ENCODE assay signal across 16 mouse cellular contexts in the genomic region with DNA sequence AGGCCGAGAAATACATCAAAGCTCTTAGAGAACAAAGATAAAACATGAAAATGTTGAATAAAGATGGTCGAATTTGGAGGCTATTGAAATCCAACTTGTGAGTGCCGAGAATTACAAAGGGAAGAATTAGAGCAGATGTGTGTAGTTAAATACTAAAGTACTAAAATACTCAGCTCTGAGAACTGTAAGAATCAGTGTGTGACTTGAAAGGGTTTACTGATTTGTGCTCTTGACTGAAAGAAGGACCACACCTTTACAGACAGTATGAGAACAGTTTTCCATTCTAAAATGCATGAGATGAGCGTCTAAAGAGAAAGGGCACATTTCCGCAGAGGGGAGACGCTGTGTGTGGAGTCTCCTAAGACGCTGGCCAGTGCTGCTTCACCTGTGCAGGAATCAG.
"Had no signal": no experiment of that assay in that cellular context is flagged by ENCODE, and none has a peak within 500 bp of the region (broad histone marks: within the 10 kb centered on the region; RNA-seq: fewer than 3 reads in every experiment).

No protein-coding gene starts in this region.

- H3K4me2 ChIP-seq: lung, embryonic 15.5 days; midbrain, embryonic 11.5 days; midbrain, embryonic 13.5 days; midbrain, embryonic 15.5 days; neural tube, embryonic 12.5 days; stomach, embryonic 15.5 days had no signal

- H3K9ac ChIP-seq: lung, embryonic 15.5 days; midbrain, embryonic 13.5 days; midbrain, embryonic 15.5 days; neural tube, embryonic 12.5 days; stomach, embryonic 15.5 days had no signal

- H3K27ac ChIP-seq: lung, embryonic 15.5 days; macrophage; midbrain, embryonic 13.5 days; midbrain, embryonic 15.5 days; neural tube, embryonic 12.5 days; stomach, embryonic 15.5 days; stomach, postnatal 0 days had no signal

- H3K4me3 ChIP-seq: lung, embryonic 15.5 days; megakaryocyte, embryonic 14.5 days; midbrain, embryonic 13.5 days; midbrain, embryonic 15.5 days; neural tube, embryonic 12.5 days; stomach, embryonic 15.5 days had no signal

- H3K4me1 ChIP-seq: lung, embryonic 15.5 days; midbrain, embryonic 13.5 days; midbrain, embryonic 15.5 days; neural tube, embryonic 12.5 days; stomach, embryonic 15.5 days had no signal

- H3K9me3 ChIP-seq: lung, embryonic 15.5 days; megakaryocyte, embryonic 14.5 days; midbrain, embryonic 13.5 days; midbrain, embryonic 15.5 days; neural tube, embryonic 12.5 days; stomach, embryonic 15.5 days had no signal

- H3K36me3 ChIP-seq: lung, embryonic 15.5 days; midbrain, embryonic 13.5 days; midbrain, embryonic 15.5 days; neural tube, embryonic 12.5 days; stomach, embryonic 15.5 days had no signal

- H3K27me3 ChIP-seq: lung, embryonic 15.5 days; megakaryocyte, embryonic 14.5 days; midbrain, embryonic 13.5 days; midbrain, embryonic 15.5 days; neural tube, embryonic 12.5 days; stomach, embryonic 15.5 days had no signal

- ATAC-seq: lung, postnatal 0 days; midbrain, embryonic 13.5 days; midbrain, embryonic 15.5 days had no signal

- DNase-seq: lung, adult 2 months; lung, postnatal 14 days; right cerebral cortex, postnatal 14 days; thymus, adult 2 months; thymus, postnatal 25 days; thymus, postnatal 4 days had no signal
